Mouse (Mus musculus) erythroid progenitor cell, adult 5-6 weeks (primary cell): ENCODE results near the gene Mad2l1bp. TPM values are rescaled to one million over a fixed set of nuclear protein-coding genes. Genes with fewer than 3 reads are reported as not detected.

Source experiments
- ATAC-seq: replicated peaks from 2 replicates; pipeline ENCODE4 v1.8.0; 2016; ENCODE audit warnings: moderate number of reproducible peaks, mild to moderate bottlenecking, moderate TSS enrichment, inconsistent platforms; ENCODE audit not compliant: poor library complexity, low FRiP score, severe bottlenecking
- total RNA-seq, 2 experiments: library from RNA; stranded (forward) in 1 of 2; stranded (reverse) in 1 of 2; fragments of 150-400 nt in 1 of 2; fragments of 186-747, 209-891 nt in 1 of 2; gene quantifications; 2 replicates each; pipeline versions ENCODE4 v1.2.3 to v1.2.4; 2015 to 2017; ENCODE audit warnings: low replicate concordance in 2 of 2

Mad2l1bp gene
- 75.0 and 75.3 TPM in 2 replicates for total RNA-seq (2015; ENCODE audit: low replicate concordance)
- total RNA-seq (2017; ENCODE audit: low replicate concordance) = 22.3 and 26.2 TPM in 2 replicates

DNA sequence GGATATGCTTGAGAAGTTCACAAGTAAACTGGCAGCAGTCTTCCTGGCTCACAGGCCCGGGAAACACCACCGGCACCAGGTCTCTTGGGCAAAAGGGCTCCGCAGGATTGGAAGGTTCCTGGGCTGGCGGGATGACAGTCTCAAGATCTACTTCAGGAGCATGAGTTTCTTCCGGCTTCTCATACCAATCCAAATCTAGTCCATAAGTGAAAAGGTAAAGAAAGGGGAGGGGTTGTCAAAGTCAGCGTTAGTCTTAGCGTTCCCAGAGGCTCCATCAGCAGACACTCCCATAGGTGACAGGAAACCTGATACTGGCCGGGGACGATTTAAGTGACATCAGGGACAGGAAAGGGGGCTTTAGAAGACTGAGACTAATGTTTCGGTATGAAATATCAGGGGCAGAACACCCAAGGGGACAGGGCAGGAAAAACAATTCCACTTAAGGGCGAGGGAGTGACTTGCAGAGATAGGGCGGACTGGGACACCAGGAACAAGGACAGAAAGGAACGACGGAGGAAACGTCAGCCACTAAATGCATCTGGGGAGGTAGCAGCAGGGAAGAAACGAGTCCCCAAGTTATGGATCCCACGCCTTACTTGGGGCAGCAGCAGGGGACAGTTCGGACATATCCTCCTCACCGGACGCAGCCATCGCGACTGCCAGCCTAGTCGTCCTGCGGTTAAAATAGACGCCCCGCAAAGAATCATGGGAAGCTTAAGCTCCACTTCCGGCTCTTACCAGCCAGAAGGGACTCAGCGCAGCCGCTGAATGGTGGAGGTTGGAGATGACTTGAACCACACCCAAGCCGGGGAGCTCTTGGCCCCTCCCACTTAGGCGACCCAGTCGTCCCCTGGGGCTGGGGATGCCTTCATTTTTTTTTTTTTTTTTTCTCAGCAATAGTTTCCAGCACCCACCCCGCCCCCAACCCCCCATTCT, at the start of gene Mad2l1bp:
Gene Mad2l1bp, minus strand, starts transcription at position 707 of the 936 bp plus-strand sequence.
- ATAC-seq = peak; percentile 90

DNA sequence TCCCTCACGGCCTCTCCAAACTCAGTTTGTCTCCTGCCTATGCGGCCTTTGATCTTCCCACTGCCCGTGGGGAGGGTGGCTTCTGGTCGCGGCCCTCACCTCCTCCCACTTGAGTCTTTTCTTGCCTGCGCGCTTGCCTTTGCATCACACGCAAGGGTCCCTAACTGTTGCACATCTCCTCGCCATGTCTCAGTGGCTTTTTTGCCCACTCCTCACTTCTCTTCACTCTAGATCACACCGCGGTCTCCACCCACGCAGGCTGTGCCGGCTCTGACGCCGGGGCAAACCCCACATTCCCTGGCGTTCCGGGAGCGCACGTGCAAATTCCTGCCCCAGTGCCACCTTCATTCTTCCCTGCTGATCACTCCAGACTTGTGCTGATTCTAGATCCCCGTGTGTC, 49.7 kb upstream of the Mad2l1bp start:
- peak; percentile 33 for ATAC-seq

DNA sequence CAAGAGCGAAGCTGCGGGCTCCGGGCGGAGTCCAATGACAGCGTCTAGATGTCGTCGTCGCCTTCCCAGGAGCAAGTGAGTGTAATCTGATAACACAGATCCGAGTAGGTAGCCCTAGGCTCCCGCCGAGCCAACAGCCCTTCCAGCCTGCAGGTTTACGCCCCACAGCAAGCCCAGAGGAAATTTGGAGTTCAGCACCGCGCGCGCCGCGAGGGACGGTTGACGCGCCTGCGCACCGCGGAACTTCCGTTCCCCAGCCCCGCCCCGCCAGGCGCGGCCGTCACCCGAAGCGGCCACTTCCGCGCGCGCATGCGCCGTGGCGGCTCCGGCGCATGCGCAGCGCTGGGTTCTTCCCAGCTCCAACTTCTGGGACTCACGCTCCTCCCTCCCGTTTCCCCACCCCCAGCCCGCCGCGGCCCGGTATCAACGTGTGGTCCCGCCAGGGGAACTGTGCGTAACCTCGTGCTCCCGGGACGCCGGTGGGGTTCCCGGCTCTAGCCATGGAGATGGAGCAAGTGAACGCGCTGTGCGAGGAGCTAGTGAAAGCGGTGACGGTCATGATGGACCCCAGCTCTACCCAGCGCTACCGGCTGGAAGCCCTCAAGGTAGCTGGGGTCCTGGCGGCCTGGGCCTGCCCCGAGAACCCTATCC, 49.2 kb upstream of the Mad2l1bp start, which contains the start of the genes Polh and Xpo5:
Gene Polh, minus strand, starts transcription at position 225 of the 651 bp plus-strand sequence.
Gene Xpo5, plus strand, starts transcription at position 362 of the 651 bp plus-strand sequence.
- ATAC-seq = peak; percentile 90

DNA sequence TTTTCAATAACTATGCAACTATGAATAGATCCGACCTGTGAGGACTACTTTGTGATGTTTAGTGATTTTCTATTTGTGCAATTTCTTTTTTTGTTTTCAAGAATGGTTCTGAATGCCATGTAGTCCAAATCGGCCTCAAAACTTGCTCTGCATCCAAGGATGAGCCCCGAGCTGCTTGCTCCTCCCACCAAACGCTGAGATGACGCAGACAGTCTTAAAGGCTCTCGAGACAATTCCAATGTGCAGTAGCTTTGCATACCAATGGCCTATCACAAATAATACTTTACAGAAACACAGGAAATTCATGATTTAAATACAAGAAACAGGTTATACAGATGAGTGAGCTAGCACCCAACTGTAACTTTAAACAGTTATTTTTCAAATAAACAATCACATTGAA, 47.8 kb upstream of the Mad2l1bp start:
- ATAC-seq = peak; percentile 56; the same call in 1 of the 2 replicates

DNA sequence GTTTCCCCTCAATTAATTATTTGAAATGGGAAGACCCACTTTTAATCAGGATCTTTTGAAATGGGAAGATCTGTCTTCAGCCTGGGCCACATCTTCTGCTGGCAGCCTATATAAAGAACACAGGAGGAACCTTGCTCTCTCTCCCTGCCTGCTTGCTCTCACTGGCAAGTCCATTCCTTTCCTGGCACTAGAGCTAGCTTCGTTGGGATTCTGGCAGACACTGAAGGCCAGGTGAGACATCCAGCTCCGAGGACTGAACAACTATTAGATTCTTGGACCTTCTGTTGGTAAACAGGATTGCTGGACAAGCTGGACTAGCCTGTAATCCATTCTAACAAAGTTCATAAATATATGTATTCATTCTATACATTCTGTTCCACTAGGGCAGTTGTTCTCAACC, 35.5 kb upstream of the Mad2l1bp start:
- ATAC-seq = no peak

DNA sequence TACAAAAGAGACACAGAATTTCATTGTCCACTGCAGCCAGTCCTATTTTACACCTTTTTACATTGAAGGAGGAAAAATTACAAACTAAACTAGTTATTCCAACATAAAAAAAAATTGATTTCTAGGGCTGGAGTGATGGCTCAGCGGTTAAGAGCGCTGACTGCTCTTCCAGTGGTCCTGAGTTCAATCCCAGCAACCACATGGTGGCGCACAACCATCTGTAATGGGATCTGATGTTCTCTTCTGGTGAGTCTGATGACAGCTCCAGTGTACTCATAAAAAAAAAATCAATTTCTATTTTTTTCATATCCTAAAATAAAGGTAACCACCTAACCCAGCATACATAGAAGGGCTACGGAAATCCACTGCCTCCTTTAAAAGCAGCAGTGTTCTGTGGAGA, 28.9 kb upstream of the Mad2l1bp start:
- no peak for ATAC-seq

DNA sequence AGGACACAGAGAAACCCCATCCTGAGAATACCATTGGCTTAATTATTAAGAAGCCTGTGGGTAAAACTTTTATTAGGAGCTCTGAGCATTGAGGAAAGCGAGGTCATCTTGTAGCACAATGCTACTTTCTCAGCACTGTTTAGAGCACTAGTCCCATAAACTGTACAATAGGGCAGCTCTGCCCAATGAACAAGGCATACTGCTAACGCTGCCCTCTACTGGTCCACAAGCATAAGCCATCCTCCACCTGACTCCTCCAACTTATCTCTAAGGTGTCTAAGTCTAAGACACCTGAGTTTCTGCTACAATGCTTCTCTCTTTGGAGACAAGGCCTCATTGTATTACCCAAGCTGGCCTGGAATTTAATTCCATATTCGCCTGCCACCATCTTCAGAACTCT, 17.2 kb upstream of the Mad2l1bp start:
- ATAC-seq = peak; percentile 68

DNA sequence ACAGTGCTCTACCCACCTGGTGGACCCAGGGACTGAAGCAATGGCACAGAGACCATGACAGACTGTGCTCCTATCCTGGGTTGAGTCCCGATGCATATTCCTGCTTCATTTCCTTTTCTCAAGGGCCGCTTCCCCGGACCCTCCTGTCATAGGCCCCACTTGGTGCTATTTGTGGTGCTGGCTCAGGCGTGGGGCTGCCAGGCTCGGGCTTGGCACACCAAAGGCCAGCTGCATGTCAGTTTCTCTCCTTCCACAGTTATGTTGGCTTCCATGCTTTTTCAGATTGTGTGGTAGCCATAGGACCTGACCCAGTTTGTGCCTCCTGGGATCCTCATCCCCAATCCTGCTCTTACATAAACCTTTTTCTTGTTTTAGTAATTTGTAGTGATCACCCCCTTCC, 15.4 kb upstream of the Mad2l1bp start:
- ATAC-seq = no peak

DNA sequence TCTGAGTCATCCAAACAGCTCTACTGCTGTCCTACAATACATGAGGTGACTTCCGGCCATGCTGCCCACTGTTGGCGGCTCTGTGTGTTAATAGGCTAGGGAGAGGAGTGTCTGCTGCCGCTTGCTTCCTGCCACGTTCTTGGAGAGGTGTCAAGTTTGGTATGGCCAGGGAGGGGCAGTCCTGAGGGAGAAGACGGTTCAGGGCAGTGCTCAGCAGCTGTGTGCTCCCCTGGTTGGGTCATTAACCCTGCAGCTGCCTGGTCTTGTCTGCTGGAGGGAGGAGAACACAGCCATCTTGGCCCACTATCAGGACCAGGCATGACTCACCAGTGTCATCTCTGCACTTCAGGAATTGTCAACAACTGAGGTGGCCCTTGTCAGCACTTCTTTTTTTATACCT, 15.0 kb upstream of the Mad2l1bp start:
- ATAC-seq = no peak; the same call in 1 of the 2 replicates

DNA sequence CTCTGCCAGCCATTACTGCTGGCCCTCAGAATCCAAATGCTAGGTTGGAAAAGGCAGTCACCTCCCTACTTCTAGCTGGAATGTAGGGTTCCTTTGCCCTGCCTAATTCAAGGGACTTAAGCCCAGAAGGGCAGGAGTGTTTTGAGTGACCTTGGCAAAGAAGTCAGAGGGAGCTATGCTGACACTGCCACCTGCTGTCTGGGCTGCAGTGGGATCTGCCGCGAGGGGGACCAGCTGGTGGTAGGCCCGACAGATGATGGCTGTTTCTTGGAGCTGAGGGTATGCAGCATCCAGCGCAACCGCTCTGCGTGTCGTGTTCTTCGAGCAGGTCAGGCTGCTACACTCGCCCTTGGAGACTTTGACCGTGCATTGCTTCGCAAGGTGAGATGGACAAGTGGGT, 13.7 kb upstream of the Mad2l1bp start:
- ATAC-seq = no peak

DNA sequence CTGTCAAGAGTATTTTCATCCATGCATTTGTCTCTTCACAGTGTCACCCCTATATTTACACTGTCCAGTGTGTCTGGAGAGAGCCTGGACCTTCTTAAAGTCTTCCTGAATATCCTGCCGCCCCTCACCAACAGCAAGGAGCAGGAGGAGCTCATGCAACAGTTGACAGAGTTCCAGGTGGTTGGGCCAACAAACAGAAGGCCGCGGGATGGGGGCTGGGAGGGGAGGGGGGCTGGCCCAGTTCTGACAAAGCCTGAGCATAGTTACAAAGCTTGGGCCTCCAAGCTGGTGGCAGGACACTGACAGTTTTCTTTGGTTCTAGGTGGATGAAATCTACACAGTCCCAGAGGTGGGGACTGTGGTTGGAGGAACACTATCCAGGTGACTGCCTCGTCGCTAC, 12.9 kb upstream of the Mad2l1bp start:
- ATAC-seq = no peak

DNA sequence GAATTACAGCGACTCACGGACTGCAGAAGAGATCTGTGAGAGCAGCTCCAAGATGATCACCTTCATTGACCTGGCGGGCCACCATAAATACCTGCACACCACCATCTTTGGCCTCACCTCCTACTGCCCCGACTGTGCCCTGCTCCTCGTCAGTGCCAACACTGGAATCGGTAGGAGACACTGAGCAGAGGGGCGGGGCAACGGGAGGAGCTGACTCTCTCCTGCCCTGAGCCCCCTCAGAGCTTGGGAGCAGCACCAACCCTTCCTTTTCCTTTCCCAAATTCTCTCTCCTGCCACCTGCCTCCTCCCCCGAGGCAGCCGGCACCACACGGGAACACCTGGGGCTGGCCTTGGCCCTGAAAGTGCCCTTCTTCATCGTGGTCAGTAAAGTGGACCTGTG, 12.1 kb upstream of the Mad2l1bp start:
- no peak for ATAC-seq

DNA sequence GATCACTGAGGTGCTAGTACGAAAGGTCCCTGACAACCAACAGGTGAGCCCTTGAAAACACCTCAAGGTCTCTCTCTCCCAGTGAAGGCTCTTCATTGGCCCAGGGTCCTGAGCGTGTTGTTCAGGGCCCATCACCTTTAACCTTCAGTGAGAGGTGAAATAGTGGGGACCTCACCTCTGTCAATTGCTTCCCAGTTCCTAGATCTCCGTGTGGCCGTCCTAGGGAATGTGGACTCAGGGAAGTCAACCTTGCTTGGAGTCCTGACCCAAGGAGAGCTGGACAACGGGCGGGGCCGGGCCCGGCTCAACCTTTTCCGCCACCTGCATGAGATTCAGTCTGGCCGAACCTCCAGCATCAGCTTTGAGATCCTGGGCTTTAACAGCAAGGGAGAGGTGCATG, 11.4 kb upstream of the Mad2l1bp start:
- no peak for ATAC-seq

DNA sequence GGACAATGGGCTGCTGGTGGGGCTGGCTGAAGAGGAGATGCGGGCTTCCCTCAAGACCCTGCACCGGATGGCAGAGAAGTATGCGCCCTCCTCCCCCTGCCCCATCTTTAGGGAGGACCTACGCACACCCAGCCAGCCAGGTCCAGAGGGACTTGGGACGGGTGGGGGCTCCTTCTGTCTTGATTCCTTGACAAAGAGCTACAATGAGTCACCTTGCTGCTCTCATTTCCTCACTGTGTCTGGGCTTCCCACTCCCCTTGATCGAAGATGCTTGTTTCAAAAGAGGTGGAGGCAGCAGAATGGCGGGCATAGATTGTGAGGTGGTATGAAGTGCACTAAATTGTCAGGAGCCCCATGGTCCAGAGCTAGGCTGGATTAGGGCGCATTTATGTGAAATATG, 10.9 kb upstream of the Mad2l1bp start:
- no peak for ATAC-seq

DNA sequence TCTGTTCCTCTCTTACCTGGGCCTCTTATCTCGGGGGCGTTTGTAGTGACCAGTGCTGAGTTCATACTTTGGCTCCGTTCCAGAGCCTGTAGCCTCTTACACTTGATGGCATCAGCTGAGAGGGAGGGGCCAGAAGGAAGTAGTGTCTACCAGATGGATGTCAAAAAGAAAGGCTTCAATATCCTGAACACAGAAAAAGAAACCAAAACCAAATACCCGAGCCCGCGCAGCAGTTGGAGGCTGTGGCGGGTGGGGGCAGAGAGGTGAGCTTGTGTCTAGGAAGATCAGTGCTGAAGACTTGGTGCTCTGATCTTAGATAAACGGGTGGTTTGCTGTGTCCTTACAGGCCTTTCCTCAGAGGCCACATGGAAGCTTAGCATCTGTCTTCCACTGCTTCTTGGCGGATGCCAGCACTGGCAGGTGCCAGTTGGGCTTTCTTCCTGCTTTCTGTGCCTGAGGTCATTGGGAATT, 9.6 kb upstream of the Mad2l1bp start:
- 0 out of 2 replicates have a peak, but pooled peaks have one; percentile 6 for ATAC-seq

DNA sequence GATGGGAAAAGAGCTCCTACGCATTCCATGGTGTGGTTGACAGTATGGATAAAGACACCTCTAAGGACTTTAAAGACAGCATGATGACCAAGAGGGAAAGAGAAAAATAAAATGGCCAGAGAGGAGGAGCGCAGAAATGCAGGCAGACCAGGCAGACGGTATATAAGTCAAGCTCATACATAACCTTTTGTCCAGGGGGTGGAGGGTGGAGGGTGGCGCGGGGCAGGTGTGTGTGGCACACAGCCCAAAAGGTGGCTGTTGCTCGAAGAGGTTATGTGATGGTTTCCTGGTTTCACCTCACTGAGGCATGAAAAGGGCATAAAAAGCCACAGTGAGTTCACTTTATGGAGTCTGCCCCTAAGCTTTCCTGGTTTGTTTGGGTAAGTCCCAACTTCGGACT, 9.2 kb upstream of the Mad2l1bp start:
- no peak for ATAC-seq

DNA sequence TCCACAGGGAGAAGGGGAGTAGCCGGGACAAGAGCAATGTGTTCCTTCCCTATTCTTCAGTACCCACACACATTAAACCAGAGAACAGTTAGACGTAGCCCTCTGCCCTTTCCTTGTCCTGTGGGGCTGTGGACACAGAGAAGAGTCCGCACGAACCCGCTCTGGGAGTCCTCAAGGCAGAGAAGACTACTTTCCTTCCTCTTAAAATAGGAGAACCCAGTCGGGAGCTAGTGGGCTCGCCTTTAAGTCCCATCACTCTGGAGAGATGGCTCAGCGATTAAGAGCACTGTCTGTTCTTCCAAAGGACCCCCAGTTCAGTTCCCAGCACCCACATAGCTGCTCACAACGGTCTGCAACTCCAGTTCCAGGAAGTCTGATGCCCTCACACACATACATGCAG, 8.4 kb upstream of the Mad2l1bp start:
- ATAC-seq = no peak

DNA sequence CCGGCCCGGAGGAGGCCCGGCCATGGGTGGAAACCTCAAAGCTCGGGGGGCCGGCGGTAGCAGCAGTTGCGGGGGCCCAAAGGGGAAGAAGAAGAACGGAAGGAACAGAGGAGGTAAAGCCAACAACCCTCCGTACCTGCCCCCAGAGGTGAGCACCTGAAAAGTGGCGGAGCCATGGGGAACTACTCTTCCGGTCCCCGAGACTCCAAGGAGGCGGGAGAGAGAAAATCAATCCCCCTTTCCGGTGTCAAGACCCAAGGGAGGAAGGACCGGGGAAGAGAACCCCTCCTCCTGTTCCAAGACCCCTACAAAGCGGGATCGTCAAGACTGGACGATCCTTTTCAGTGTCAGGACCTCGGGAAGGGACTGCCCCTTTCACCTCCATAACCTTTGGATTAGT, 7.8 kb upstream of the Mad2l1bp start:
- ATAC-seq = no peak

DNA sequence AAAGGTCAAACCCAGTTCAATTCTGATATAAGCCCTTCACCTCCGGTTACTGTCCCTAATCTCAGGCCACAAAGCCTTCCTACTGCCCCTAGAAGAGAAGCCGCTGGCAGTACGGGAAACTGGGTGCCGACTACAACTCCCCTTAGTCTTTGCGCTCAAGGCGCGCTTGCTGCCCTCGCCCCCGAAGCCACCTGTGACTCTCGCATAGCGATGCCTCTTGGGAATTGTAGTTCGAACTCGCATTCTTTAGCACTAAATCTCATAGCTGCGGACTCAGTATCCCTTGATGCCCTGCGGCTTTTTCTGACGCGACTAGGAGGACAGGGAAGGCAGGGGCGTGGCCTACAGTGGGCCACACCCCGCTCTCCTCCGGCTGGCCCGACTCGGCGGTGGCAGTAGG, 7.3 kb upstream of the Mad2l1bp start, which contains the start of gene Gtpbp2:
Gene Gtpbp2, plus strand, starts transcription at position 347 of the 400 bp plus-strand sequence.
- ATAC-seq = peak; percentile 71

DNA sequence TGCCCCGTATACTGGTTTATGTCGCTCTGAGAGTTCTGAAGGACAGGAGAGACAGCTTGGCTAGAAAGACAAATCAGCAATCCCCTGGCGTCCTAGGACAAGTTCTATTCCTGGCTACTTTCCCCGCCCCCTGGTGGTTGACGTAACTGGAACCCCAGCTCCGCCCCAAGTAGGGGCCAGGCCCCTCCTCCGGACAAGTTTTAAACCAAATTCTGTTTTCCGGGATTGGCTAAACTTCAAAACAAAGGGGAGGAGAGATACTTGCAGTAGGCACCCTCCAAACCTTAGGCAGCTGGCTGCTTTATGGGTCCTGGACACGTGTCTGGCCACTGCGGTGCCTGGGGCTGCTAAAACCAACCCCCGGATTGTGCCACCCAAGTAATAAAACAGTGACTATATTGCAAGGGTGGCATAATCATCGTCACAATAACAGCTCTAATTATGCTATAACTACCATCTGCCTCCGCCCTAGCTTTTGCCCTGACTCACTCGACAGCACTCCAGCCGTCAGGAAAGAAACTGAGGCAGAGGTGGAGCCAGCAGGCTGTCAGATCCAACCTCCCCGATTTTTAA, 6.8 kb upstream of the Mad2l1bp start:
- ATAC-seq = peak; percentile 68
